Comparison of ENCODE assay signal across 21 mouse cellular contexts in genomic region chr15:102765207-102765606, GRCm38 (mm10). TPM values are rescaled to one million over a fixed set of nuclear protein-coding genes. Genes with fewer than 3 reads are reported as not detected.
DNase-seq lines count a peak whose midpoint lies in the region; TF ChIP-seq lines count a peak whose summit lies in the region.
"Had no signal": no experiment of that assay in that cellular context is flagged by ENCODE, and none has a peak within 500 bp of the region (broad histone marks: within the 10 kb centered on the region; RNA-seq: fewer than 3 reads in every experiment).

No protein-coding gene starts in this region.

- peaks cover 0 to 8% of the 10 kb centered on the region in 2 experiments; a peak in 2 of 4 replicates for H3K4me1 ChIP-seq in MEL (ENCODE audit: control insufficient read depth in 1 of 2, insufficient read depth in 2 of 2, low read length in 2 of 2)
- H3K4me1 ChIP-seq: embryonic facial prominence, embryonic 13.5 days; embryonic facial prominence, embryonic 15.5 days; forebrain, embryonic 10.5 days had no signal

- H3K9ac ChIP-seq in MEL (ENCODE audit: control insufficient read depth, low read depth, low read length, poor library complexity, severe bottlenecking), result no peak overlapping the region
- H3K9ac ChIP-seq: embryonic facial prominence, embryonic 13.5 days; embryonic facial prominence, embryonic 15.5 days; forebrain, embryonic 12.5 days had no signal

- H3K79me2 ChIP-seq in MEL (ENCODE audit: control insufficient read depth, insufficient read depth, low read length, poor library complexity), result no peaks in the 10 kb centered on the region

- DNase-seq in MEL (ENCODE audit: low read depth, low spot score) (peak; percentile 93), MN1 (ENCODE audit: low spot score) (peak; percentile 31)
- DNase-seq in adrenal gland, adult (ENCODE audit: inconsistent age in 2 of 2, low spot score in 1 of 2), result no peak
- no peak for DNase-seq in adrenal gland, postnatal 4 days (ENCODE audit: low spot score in 2 of 2)
- no peak for DNase-seq in thymus, postnatal 25 days
- DNase-seq: adrenal gland, adult 2 months; adrenal gland, postnatal 10 days; adrenal gland, postnatal 25 days; B cell, adult 2 months; cerebellum, adult 18-20 months; cerebellum, adult 8-10 months; cerebellum, adult 9-11 months; cerebellum, postnatal 14 days; cerebellum, postnatal 36 days; embryo, embryonic 11 days had no signal

- H3K4me3 ChIP-seq in MEL (ENCODE audit: control insufficient read depth in 1 of 2, insufficient read depth in 1 of 2, low read depth in 2 of 2, low read length in 2 of 2), result no peak overlapping the region
- H3K4me3 ChIP-seq: embryonic facial prominence, embryonic 13.5 days; embryonic facial prominence, embryonic 15.5 days; erythroblast, embryonic 14.5 days; forebrain, embryonic 10.5 days; forebrain, embryonic 12.5 days had no signal

- no peak overlapping the region for H3K27ac ChIP-seq in MEL (ENCODE audit: control insufficient read depth, low read depth, low read length)
- H3K27ac ChIP-seq: embryonic facial prominence, embryonic 13.5 days; embryonic facial prominence, embryonic 15.5 days; forebrain, embryonic 10.5 days; forebrain, embryonic 12.5 days had no signal

- no peak for TF ChIP-seq POLR2A in MEL (IDR thresholded peaks at IDR 0.05; ENCODE audit: control insufficient read depth in 1 of 2, insufficient read depth in 1 of 2, low read depth in 1 of 2, low read length in 2 of 2, poor library complexity in 1 of 2)

- peak; percentile 90 to 93 for TF ChIP-seq EP300 in MEL (IDR thresholded peaks at IDR 0.05; ENCODE audit: low read depth in 1 of 2, low read length in 2 of 2)

- peaks cover 8 to 14% of the 10 kb centered on the region in 2 experiments for H3K27me3 ChIP-seq in MEL (ENCODE audit: control insufficient read depth in 1 of 2, insufficient read depth in 2 of 2, low read length in 2 of 2)

- no peak for TF ChIP-seq CTCF in MEL (IDR thresholded peaks at IDR 0.05 in 2 of 3, conservative IDR thresholded peaks at IDR 0.05 in 1 of 3; ENCODE audit: control insufficient read depth in 1 of 3, insufficient read depth in 1 of 3, low read depth in 2 of 3, low read length in 3 of 3, poor library complexity in 1 of 3, severe bottlenecking in 1 of 3)

- TF ChIP-seq RAD21 in MEL (IDR thresholded peaks at IDR 0.05; ENCODE audit: low read depth, low read length), result no peak

- H3K36me3 ChIP-seq in MEL (ENCODE audit: control insufficient read depth in 1 of 2, insufficient read depth in 2 of 2, low read length in 2 of 2), result peaks cover 0 to 5% of the 10 kb centered on the region in 2 experiments; a peak in 1 of 4 replicates
- H3K36me3 ChIP-seq: embryonic facial prominence, embryonic 13.5 days; embryonic facial prominence, embryonic 15.5 days; forebrain, embryonic 10.5 days; forebrain, embryonic 12.5 days; G1E had no signal

- no peaks in the 10 kb centered on the region for H3K9me3 ChIP-seq in MEL (replicated peaks; ENCODE audit: insufficient read depth, low read length)
- H3K9me3 ChIP-seq: embryonic facial prominence, embryonic 13.5 days; embryonic facial prominence, embryonic 15.5 days; forebrain, embryonic 10.5 days; forebrain, embryonic 12.5 days; G1E had no signal

TF ChIP-seq in MEL, 35 proteins besides CTCF, POLR2A, EP300 and RAD21:
- TF ChIP-seq POLR2AphosphoS5 (IDR thresholded peaks at IDR 0.05; ENCODE audit: borderline replicate concordance, low read depth, low read length), result no peak
- peak; percentile 83 for TF ChIP-seq SIN3A (IDR thresholded peaks at IDR 0.05; ENCODE audit: low read length)
- peak; percentile 90 for TF ChIP-seq ZNF384 (IDR thresholded peaks at IDR 0.05; ENCODE audit: low read depth, low read length)
- no peak for TF ChIP-seq E2F4 (IDR thresholded peaks at IDR 0.05; ENCODE audit: borderline replicate concordance, low read depth, low read length)
- peak; percentile 28; the same call in 1 of the 2 replicates for TF ChIP-seq RCOR1 (IDR thresholded peaks at IDR 0.05; ENCODE audit: low read depth, low read length)
- no peak for TF ChIP-seq GABPA (IDR thresholded peaks at IDR 0.05; ENCODE audit: low read depth, low read length)
- no peak for TF ChIP-seq NRF1 (IDR thresholded peaks at IDR 0.05; ENCODE audit: insufficient read depth, low read depth, low read length, poor library complexity, severe bottlenecking)
- peak; percentile 97 for TF ChIP-seq ETS1 (IDR thresholded peaks at IDR 0.05; ENCODE audit: low read depth, low read length)
- no peak for TF ChIP-seq TAL1 (IDR thresholded peaks at IDR 0.05; ENCODE audit: low read length)
- peak; percentile 79 for TF ChIP-seq MYB (IDR thresholded peaks at IDR 0.05; ENCODE audit: low read depth, low read length)
- TF ChIP-seq MAX (IDR thresholded peaks at IDR 0.05; ENCODE audit: low read length), result 0 out of 2 replicates have a peak, but pooled peaks have one; percentile 45
- no peak for TF ChIP-seq MEF2A (IDR thresholded peaks at IDR 0.05; ENCODE audit: extremely low read depth, insufficient replicate concordance, low read depth, low read length, poor library complexity, severe bottlenecking)
- TF ChIP-seq USF1 (IDR thresholded peaks at IDR 0.05; ENCODE audit: low read depth, low read length), result no peak
- no peak for TF ChIP-seq UBTF (IDR thresholded peaks at IDR 0.05; ENCODE audit: borderline replicate concordance, insufficient read depth, low read depth, low read length)
- 0 out of 2 replicates have a peak, but pooled peaks have one; percentile 36 for TF ChIP-seq HCFC1 (IDR thresholded peaks at IDR 0.05; ENCODE audit: low read depth, low read length)
- TF ChIP-seq MYC (IDR thresholded peaks at IDR 0.05; ENCODE audit: low read depth, low read length), result peak; percentile 78; the same call in 1 of the 2 replicates
- no peak for TF ChIP-seq ZMIZ1 (IDR thresholded peaks at IDR 0.05; ENCODE audit: low read depth, low read length)
- TF ChIP-seq JUND (IDR thresholded peaks at IDR 0.05; ENCODE audit: low read depth, low read length), result no peak
- TF ChIP-seq GATA1 (IDR thresholded peaks at IDR 0.05; ENCODE audit: low read depth, low read length), result peak; percentile 91
- TF ChIP-seq TBP (IDR thresholded peaks at IDR 0.05; ENCODE audit: low read depth, low read length), result peak; percentile 21; the same call in 1 of the 2 replicates
- TF ChIP-seq MAFK (IDR thresholded peaks at IDR 0.05; ENCODE audit: borderline replicate concordance, low read depth, low read length), result 0 out of 2 replicates have a peak, but pooled peaks have one; percentile 6
- no peak for TF ChIP-seq CHD1 (IDR thresholded peaks at IDR 0.05; ENCODE audit: low read depth, low read length)
- peak; percentile 80 for TF ChIP-seq TCF12 (IDR thresholded peaks at IDR 0.05; ENCODE audit: low read depth, low read length)

RNA-seq across cellular contexts. Expression of gene Calcoco1, which starts 43.2 kb away (rescaled TPM):
- total RNA-seq in MEL (2012; rRNA removed), result 2.9 and 3.5 TPM in 2 replicates
- polyA plus RNA-seq in MEL (2012; ENCODE audit: insufficient read depth in 1 of 2, insufficient read length in 2 of 2, low read depth in 1 of 2, low replicate concordance in 2 of 2, missing spikeins in 1 of 2), result 10 to 100 TPM in 1 of 2 experiments, not detected in 1; 19.0 TPM
- total RNA-seq in adrenal gland, postnatal 4 days (2021), result 100 to 1,000 TPM; 118 to 120 TPM

Comparison
In these comparisons a context has a peak if more than half of its experiments do, and no peak if none do; other contexts are left out.
1. DNase-seq: peak in MEL (single experiment) and MN1 (single experiment); none in adrenal gland, adult (0 of 2), adrenal gland, postnatal 4 days (0 of 2) and thymus, postnatal 25 days (single experiment).
2. RNA of gene Calcoco1, which starts 43.2 kb away (total RNA-seq): 118 to 120 TPM in adrenal gland, postnatal 4 days; 2.9 to 3.5 TPM in MEL; every median in the first group is over 10 times any median in the second.